Mouse (Mus musculus): ENCODE results near the gene Parp14.

Gene Parp14

GRCm38 (mm10) chr16:35870581-35871047, 730 bp downstream of the Parp14 start:
- in situ Hi-C loops (cut with MboI; ENCODE audit: low sequenced_read_pairs): no loop called here

- in situ Hi-C loops (cut with MboI; ENCODE audit: low sequenced_read_pairs): no loop called here
Observed at GRCm38 (mm10) chr16:35869656-35870055, 1.7 kb downstream of the Parp14 start.

- in situ Hi-C loops (cut with MboI; ENCODE audit: low sequenced_read_pairs): no loop called here
Observed at GRCm38 (mm10) chr16:35869126-35869525, 2.2 kb downstream of the Parp14 start.

- in situ Hi-C loops (cut with MboI; ENCODE audit: low sequenced_read_pairs): no loop called here
Observed at GRCm38 (mm10) chr16:35867726-35868125, 3.6 kb downstream of the Parp14 start.

GRCm38 (mm10) chr16:35862057-35862456, 9.3 kb downstream of the Parp14 start:
- in situ Hi-C loops (cut with MboI; ENCODE audit: low sequenced_read_pairs): no loop called here

GRCm38 (mm10) chr16:35860236-35860635, 11.1 kb downstream of the Parp14 start:
- in situ Hi-C loops (cut with MboI; ENCODE audit: low sequenced_read_pairs): no loop called here

GRCm38 (mm10) chr16:35856766-35857165, 14.6 kb downstream of the Parp14 start:
- in situ Hi-C loops (cut with MboI; ENCODE audit: low sequenced_read_pairs): no loop called here

GRCm38 (mm10) chr16:35855846-35856245, 15.5 kb downstream of the Parp14 start:
- in situ Hi-C loops (cut with MboI; ENCODE audit: low sequenced_read_pairs): no loop called here

GRCm38 (mm10) chr16:35847138-35847537, 24.2 kb downstream of the Parp14 start:
- in situ Hi-C loops (cut with MboI; ENCODE audit: low sequenced_read_pairs): no loop called here

- in situ Hi-C loops (cut with MboI; ENCODE audit: low sequenced_read_pairs): no loop called here
Observed at GRCm38 (mm10) chr16:35839680-35840079, 31.7 kb downstream of the Parp14 start.

GRCm38 (mm10) chr16:35834653-35835052, 36.7 kb downstream of the Parp14 start:
- in situ Hi-C loops (cut with MboI; ENCODE audit: low sequenced_read_pairs): no loop called here

- in situ Hi-C loops (cut with MboI; ENCODE audit: low sequenced_read_pairs): no loop called here
Observed at GRCm38 (mm10) chr16:35832926-35833325, 38.4 kb downstream of the Parp14 start.

GRCm38 (mm10) chr16:35829999-35830398, 41.3 kb downstream of the Parp14 start:
- in situ Hi-C loops (cut with MboI; ENCODE audit: low sequenced_read_pairs): no loop called here

- in situ Hi-C loops (cut with MboI; ENCODE audit: low sequenced_read_pairs): loop anchor here (5.0 kb wide), 1 partner anchor 85 kb away; no protein-coding TSS in a partner anchor
Observed at GRCm38 (mm10) chr16:35817255-35818089, 53.9 kb downstream of the Parp14 start.

- in situ Hi-C loops (cut with MboI; ENCODE audit: low sequenced_read_pairs): no loop called here
Observed at GRCm38 (mm10) chr16:35813119-35813518, 58.2 kb downstream of the Parp14 start.

GRCm38 (mm10) chr16:35808838-35809237, 62.5 kb downstream of the Parp14 start:
- in situ Hi-C loops (cut with MboI; ENCODE audit: low sequenced_read_pairs): no loop called here

- in situ Hi-C loops (cut with MboI; ENCODE audit: low sequenced_read_pairs): no loop called here
Observed at GRCm38 (mm10) chr16:35807663-35807992, 63.7 kb downstream of the Parp14 start.

GRCm38 (mm10) chr16:35806973-35807662, 64.2 kb downstream of the Parp14 start:
- in situ Hi-C loops (cut with MboI; ENCODE audit: low sequenced_read_pairs): no loop called here

- in situ Hi-C loops (cut with MboI; ENCODE audit: low sequenced_read_pairs): no loop called here
Observed at GRCm38 (mm10) chr16:35803723-35804122, 67.6 kb downstream of the Parp14 start.

- in situ Hi-C loops (cut with MboI; ENCODE audit: low sequenced_read_pairs): no loop called here
Observed at GRCm38 (mm10) chr16:35802163-35802562, 69.2 kb downstream of the Parp14 start.

GRCm38 (mm10) chr16:35791962-35792521, 79.3 kb downstream of the Parp14 start:
- in situ Hi-C loops (cut with MboI; ENCODE audit: low sequenced_read_pairs): no loop called here

- in situ Hi-C loops (cut with MboI; ENCODE audit: low sequenced_read_pairs): no loop called here
Observed at GRCm38 (mm10) chr16:35788330-35788729, 83.0 kb downstream of the Parp14 start.
